Mouse (Mus musculus) limb, embryonic 14.5 days (tissue): ENCODE measurements around the gene Ikzf1. TPM values are rescaled to one million over a fixed set of nuclear protein-coding genes. Genes with fewer than 3 reads are reported as not detected.

Source experiments
- ATAC-seq: fragments of 200-750 bp; cut with Nextera tagmentation; 2 replicates; pipeline ENCODE4 v1.8.0; 2017; ENCODE audit warnings: low read depth, moderate number of reproducible peaks, moderate TSS enrichment; ENCODE audit not compliant: low FRiP score
- DNase-seq: peaks from one replicate; pipeline ENCODE4 v3.0.0-alpha.2; 2015; ENCODE audit warnings: low spot score
- H3K27ac ChIP-seq: fragments of 300-500 bp; sonication (generic); replicated peaks from 2 replicates; pipeline ENCODE4 v1.5.1; 2014; ENCODE audit warnings: low read depth, mild to moderate bottlenecking, low read length, moderate library complexity, mixed read lengths
- H3K27me3 ChIP-seq: fragments of 300-500 bp; sonication (generic); 2 replicates; pipeline ENCODE4 v1.6.1; 2014; ENCODE audit warnings: low read length, mixed read lengths; ENCODE audit not compliant: control insufficient read depth, insufficient read depth
- H3K36me3 ChIP-seq: fragments of 300-500 bp; sonication (generic); 2 replicates; pipeline ENCODE4 v1.6.1; 2014; ENCODE audit warnings: mild to moderate bottlenecking, low read length, moderate library complexity, mixed read lengths; ENCODE audit not compliant: control insufficient read depth, insufficient read depth
- H3K4me1 ChIP-seq: fragments of 300-500 bp; sonication (generic); 2 replicates; pipeline ENCODE4 v1.6.1; 2014; ENCODE audit warnings: antibody characterized with exemption, low read length, mixed read lengths; ENCODE audit not compliant: control insufficient read depth, insufficient read depth
- H3K4me2 ChIP-seq: fragments of 300-500 bp; sonication (generic); replicated peaks from 2 replicates; pipeline ENCODE4 v1.6.1; 2014; ENCODE audit warnings: low read depth, mild to moderate bottlenecking, low read length, moderate library complexity; ENCODE audit not compliant: severe bottlenecking
- H3K4me3 ChIP-seq: fragments of 300-500 bp; sonication (generic); replicated peaks from 2 replicates; pipeline ENCODE4 v1.5.1; 2014; ENCODE audit warnings: low read length
- H3K9ac ChIP-seq: fragments of 300-500 bp; sonication (generic); 2 replicates; pipeline ENCODE4 v1.6.1; 2014; ENCODE audit warnings: mild to moderate bottlenecking, low read depth, low read length, moderate library complexity; ENCODE audit not compliant: severe bottlenecking
- H3K9me3 ChIP-seq: fragments of 300-500 bp; sonication (generic); 2 replicates; pipeline ENCODE4 v1.6.1; 2016; ENCODE audit warnings: low read length; ENCODE audit not compliant: control insufficient read depth
- POLR2A ChIP-seq: fragments of 200-500 bp; IDR thresholded peaks from 2 replicates; pipeline ENCODE4 v1.8.0; 2012; ENCODE audit warnings: inconsistent platforms, mild to moderate bottlenecking, moderate library complexity, borderline replicate concordance; ENCODE audit not compliant: insufficient read depth, insufficient read length; ENCODE audit errors: extremely low read depth
- WGBS: fragments of 180-500 bp; shearing (Covaris S2); extraction: QIAGEN DNeasy Blood & Tissue Kit; methylation state at CpG from one replicate; pipeline ENCODE4 v1.1.7; 2014; 5-methylcytosine and 5-hydroxymethylcytosine counted together
- polyA plus RNA-seq, 2 experiments: library from polyadenylated mRNA; depleted of rRNA in 1 of 2; stranded (reverse) in 1 of 2; unstranded in 1 of 2; fragments of >200 nt; fragmentation: Nextera tagmentation in 1 of 2; extraction: Ambion mirVana in 1 of 2; gene quantifications; 2 replicates each; pipeline versions ENCODE4 v1.2.1 to v1.2.3; 2012 to 2014

Ikzf1 gene
- polyA plus RNA-seq, 2 experiments: 3.5 to 5.0 TPM

- no peaks in the 10 kb centered on the region for H3K27me3 ChIP-seq
- H3K4me3 ChIP-seq: peak within 1 kb of the TSS; percentile 63
- DNase-seq (peak; percentile 97), ATAC-seq (peak; percentile 95)
- under 1% methylated on average over 53 of the region's 53 CpGs for WGBS
- H3K9me3 ChIP-seq: no peaks in the 10 kb centered on the region
- TF ChIP-seq POLR2A: peak; percentile 32; the same call in 1 of the 2 replicates
- peaks cover 6% of the 10 kb centered on the region for H3K36me3 ChIP-seq
- peak within 1 kb of the TSS; percentile 99 for H3K27ac ChIP-seq
- peaks cover 14% of the 10 kb centered on the region for H3K4me1 ChIP-seq
- H3K4me2 ChIP-seq: peak within 1 kb of the TSS; percentile 74
- H3K9ac ChIP-seq: peak within 1 kb of the TSS; percentile 76
These were observed 124.1 kb downstream of the Ikzf1 start, which contains the start of gene Fignl1 for GRCm38 (mm10) chr11:11808820-11809403. TSS of gene Fignl1 (minus strand) at chr11:11808962.

DNA sequence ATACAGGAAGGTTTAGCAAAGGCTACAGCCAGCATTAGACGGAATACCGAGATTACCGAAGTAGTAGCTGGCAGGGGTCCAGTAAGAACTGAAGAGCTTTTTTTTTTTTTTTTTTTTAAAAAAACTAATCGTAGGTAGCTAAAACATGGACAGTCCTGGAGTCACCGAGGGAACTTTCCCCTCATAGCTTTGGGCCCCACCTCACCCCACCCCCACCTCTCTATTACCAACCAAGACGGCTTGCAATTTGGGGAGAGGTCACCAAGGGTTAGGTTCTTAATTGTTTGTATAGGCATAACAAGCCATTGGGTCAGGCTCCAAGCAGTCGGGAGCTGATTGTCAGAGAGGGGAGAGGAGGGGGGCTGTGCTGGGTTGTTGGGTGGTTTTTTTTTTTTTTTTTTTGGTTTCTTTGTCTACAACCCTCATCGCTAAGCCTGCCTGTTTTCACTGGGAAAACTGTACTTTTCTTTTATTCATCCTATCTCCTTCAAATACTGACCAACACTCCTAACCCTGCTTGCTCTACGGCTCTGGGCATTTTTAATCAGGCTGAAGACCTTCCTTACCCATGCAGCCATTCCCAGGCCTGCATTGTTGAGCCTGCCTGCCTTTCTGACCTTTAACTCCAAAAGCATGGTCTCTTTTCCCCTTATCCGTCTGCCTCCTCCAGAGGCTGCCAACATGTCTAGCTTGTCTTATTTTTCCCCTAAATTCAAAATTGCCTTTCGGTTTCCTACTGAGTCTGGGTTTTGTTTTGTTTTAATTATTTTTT, 124.8 kb downstream of the Ikzf1 start:
- no peaks in the 10 kb centered on the region for H3K27me3 ChIP-seq
- ATAC-seq: peak; percentile 14
- H3K36me3 ChIP-seq: peaks cover 6% of the 10 kb centered on the region
- H3K9me3 ChIP-seq: no peaks in the 10 kb centered on the region
- H3K4me2 ChIP-seq: peak overlapping the region; percentile 74
- H3K4me1 ChIP-seq: peaks cover 14% of the 10 kb centered on the region
- peak; percentile 37 for DNase-seq
- H3K4me3 ChIP-seq: peak overlapping the region; percentile 63
- peak overlapping the region; percentile 99 for H3K27ac ChIP-seq
- no peak for TF ChIP-seq POLR2A
- WGBS: 7% methylated on average over 11 of the region's 11 CpGs
- H3K9ac ChIP-seq: peak overlapping the region; percentile 76

- H3K4me2 ChIP-seq: 0 out of 2 replicates have a peak overlapping the region, but pooled peaks have one; percentile 30
These were observed 127.2 kb downstream of the Ikzf1 start for GRCm38 (mm10) chr11:11811906-11812480.

GRCm38 (mm10) chr11:11815737-11816136, 130.9 kb downstream of the Ikzf1 start:
- H3K4me2 ChIP-seq: no peak overlapping the region
- no peak overlapping the region for H3K27ac ChIP-seq
- 69% methylated on average over 3 of the region's 3 CpGs for WGBS
- no peak overlapping the region for H3K9ac ChIP-seq
- H3K9me3 ChIP-seq: no peaks in the 10 kb centered on the region
- H3K27me3 ChIP-seq: no peaks in the 10 kb centered on the region
- H3K4me1 ChIP-seq: peaks cover 7% of the 10 kb centered on the region
- ATAC-seq (no peak), DNase-seq (no peak)
- TF ChIP-seq POLR2A: no peak
- H3K4me3 ChIP-seq: no peak overlapping the region
- H3K36me3 ChIP-seq: no peaks in the 10 kb centered on the region

More at GRCm38 (mm10) chr11:11811906-11812480, 127.2 kb downstream of the Ikzf1 start:
- ATAC-seq (0 out of 2 replicates have a peak, but pooled peaks have one; percentile 14), DNase-seq (peak; percentile 85)
- Histone ChIP-seq H3K27me3 (no peaks in the 10 kb centered on the region), H3K4me3 (no peak overlapping the region), H3K9me3 (no peaks in the 10 kb centered on the region), H3K36me3 (no peaks in the 10 kb centered on the region), H3K9ac (no peak overlapping the region), H3K4me1 (peaks cover 14% of the 10 kb centered on the region), H3K27ac (no peak overlapping the region)
- no peak for TF ChIP-seq POLR2A
- 25% methylated on average over 9 of the region's 9 CpGs for WGBS

DNA sequence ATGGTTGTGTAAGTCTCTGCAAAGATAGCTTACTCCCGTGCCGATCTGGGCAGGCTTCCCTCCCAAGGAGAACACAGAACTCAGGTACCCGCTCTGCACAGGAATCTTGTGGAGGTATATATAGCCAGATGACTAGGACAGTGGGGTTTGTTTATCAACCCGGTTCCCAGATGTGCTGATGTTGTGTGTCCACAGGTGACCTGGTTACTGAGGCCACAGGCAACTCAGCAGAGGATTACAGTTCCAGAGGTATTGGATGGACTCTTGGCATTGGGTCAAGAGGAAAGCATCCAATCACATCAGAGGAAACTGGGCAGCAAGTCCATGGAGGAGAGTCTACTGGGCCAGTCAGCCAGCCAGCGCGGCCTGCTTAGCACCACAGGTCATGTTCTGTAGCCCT, 134.0 kb downstream of the Ikzf1 start:
- ATAC-seq (no peak), DNase-seq (no peak)
- Histone ChIP-seq H3K4me2 (no peak overlapping the region), H3K4me1 (peaks cover 32% of the 10 kb centered on the region), H3K4me3 (no peak overlapping the region), H3K36me3 (no peaks in the 10 kb centered on the region), H3K27ac (no peak overlapping the region), H3K9ac (no peak overlapping the region), H3K9me3 (no peaks in the 10 kb centered on the region), H3K27me3 (no peaks in the 10 kb centered on the region)
- no peak for TF ChIP-seq POLR2A
- WGBS: 72% methylated on average over 6 of the region's 6 CpGs
